Mouse (Mus musculus) right cerebral cortex, postnatal 14 days (tissue): ENCODE measurements around the gene Tjp2.
"Not testable (repeated sequence)": the region's sequence is repeated elsewhere in the genome, so short reads cannot be mapped to it uniquely, and the experiment has no call there.

Source experiments
- DNase-seq: peaks from one replicate; pipeline ENCODE4 v3.0.0; 2022

Tjp2 gene

DNA sequence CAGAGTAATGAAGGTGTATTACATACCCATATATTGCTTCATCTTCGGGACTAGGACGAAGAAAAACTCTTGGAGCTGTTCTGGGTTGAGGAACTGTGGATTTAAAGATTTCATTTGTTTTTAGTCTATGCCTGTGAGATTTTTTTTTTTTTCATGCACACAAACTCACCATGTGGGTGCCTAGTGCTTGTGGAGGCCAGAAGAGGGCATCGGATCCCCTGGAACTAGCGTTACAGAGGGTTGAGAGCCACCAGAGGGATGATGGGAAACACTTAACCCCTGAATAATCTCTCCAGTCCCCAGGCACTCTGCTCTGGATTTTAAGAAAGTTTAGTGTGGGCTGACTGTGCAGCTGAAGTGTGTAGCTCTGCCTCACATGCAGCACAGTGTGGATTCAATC is 104.0 kb downstream of the Tjp2 start:
- DNase-seq = no peak

DNA sequence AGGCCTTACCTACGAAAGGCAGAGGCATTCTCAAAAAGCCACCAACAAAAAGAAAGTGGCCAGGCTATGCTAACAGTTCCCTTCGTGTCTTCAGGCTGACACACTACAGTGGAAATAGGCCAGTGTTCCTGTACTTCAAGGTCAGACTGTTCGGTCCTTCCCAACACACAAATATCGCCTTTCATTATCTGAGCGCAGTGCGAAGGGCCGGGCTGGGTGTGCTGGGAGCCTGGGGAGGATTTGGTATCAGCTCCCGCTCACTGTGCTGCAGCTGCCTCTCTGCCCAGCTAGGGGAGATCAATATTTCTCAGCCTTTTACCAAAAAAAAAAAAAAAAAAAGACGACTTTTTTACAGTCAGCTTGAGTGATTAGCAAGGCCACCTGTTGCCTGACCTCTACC is 106.1 kb downstream of the Tjp2 start:
- no peak for DNase-seq

DNA sequence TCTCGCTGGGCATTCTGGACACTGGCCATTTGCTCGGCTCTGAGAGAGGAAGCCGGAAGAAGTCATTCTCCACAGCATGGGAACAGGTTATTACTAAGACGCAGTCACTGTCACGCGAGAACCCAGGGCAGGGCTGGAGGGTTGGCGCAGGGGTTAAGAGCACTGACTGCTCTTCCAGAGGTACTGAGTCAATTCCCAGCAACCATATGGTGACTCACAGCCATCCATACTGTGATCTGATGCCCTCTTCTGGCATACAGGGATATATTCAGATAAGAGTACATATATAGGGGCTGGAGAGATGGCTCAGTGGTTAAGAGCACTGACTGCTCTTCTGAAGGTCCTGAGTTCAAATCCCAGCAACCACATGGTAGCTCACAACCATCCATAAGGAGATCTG is 113.2 kb downstream of the Tjp2 start:
- DNase-seq = no peak

DNA sequence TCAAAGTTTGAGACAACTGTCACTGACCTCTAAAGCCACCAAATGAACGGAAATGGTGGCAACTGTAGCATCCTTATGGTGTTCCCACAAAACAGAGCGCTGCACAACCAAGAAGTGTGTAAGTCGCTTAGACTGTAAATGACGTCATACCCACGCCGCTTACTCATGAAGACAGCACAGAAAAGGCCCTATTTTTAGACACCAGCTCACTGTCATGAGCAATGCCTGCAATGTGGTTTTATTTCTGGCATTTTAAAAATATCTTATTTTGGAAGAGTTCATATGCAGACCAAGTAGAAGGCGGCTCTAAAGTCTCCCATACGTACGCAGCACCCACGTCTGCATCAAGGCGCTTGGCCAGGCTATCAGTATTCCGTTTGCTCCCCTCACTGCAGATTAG is 117.1 kb downstream of the Tjp2 start:
- no peak for DNase-seq

DNA sequence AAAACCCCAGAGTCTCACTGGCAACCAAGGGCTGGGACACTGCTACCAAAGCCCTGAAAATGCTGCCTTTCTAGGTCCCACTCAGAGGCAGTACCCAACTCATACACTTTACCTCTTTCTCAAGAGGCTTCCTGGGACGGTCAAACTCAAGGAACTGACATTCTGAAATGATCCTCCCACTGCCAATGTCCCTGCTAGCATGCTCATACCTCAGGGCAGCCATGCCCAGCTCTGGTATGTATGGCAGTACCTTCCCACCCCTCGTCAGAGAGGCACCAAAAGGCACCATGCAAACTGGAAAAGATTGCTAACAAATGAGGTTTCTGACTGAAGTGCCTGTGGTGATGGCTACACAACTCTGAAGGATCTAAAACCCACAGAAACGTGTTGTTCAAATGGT is 121.0 kb downstream of the Tjp2 start:
- DNase-seq = no peak

DNA sequence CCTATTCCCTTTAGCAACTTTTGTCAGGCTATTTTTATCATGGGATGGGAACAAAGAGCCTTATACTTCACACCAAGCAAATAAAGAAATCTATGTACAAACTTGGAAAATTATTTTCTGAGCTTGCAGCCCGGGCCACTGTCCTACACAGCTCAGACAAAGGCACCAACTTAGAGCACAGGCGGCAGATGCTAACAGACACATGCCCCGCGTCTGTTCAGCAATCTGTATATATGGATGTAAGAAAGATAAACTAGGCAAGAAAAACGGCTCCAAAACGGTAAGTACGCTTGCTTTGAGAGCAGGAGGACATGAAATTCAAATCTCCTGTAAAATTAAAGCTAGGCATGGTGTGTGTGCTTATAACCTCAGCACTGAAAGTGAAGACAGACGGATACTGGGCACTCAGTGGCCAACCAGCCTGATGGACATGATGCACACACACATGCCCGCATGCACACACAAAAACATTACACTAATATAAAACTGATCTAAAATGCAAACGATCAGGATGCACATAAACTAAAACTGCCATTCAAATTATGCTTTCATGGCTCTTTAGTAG is 122.2 kb downstream of the Tjp2 start:
- no peak for DNase-seq

DNA sequence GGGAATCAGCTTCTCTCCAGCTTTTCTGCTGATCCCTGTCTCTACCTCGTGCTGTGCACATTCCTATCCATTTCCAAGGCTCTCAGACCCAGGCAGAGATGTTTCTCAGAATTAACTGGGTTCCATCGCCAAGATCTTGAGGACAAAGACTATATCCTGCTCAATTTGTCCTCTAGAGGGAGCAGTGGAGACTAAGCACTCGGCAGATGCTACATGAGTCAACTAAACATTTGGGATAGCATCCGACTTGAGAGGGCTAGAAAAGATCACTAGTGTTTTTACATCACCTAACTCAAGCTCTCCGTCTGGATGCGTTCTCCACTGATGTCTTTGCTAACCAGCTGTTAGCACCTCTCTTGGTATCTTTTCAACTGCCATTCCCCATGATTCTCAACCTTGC is 123.6 kb downstream of the Tjp2 start:
- no peak for DNase-seq

DNA sequence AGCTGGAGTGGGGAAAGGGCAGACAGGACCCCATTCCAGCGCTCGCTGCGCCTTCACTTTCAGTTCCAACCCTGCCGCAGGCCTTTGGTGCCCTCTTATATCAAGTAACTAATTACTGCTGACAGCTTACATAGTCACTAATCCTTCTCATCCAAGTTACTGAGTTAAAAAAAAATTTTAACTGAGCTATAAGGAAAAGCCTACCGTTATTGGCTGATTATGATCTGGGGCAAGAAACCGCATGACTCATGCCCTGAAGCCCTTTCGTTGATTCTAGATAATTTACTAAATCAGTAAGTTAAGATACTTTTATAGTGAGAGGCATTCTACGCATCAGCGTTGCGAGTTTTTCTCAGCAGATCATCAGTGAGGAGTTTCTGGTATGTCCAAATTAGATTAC is 126.1 kb downstream of the Tjp2 start:
- DNase-seq = no peak

DNA sequence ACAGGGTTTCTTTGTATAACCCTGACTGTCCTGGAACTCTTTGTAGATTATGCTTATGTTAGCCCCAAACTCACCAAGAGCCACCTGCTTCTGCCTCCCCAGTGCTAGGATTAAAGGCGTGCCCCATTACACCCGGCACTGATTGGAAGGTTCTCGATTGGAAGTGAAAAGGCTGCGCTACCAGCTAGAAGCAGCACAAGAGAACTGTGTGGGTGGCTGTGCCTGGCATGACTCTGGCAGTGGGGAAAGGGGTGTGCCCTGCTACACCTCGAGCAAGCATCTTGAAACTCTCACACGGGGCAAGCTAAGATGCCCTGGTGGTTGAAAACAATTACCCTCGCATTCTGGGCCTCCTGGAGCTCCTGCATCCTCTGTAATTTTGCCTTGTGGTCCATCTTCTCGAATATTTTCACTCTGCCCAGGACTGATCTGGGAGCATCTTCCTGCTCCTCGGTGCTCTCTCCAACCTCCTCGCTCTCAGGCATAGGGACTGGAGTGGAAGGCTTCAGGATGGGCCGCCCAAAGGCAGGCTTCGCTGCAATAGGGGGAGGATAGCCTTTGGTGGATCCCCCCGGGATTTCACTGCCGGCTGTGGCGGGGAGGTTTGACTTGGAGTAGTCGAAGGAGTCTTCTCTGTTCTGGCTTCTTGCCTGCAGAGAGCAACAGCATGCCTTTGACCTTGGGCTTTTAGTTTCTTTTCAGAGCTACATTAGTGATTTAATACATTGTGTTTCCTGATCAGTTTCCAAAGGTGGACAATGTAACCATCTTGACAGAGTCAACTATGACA is 127.0 kb downstream of the Tjp2 start:
- DNase-seq = no peak

DNA sequence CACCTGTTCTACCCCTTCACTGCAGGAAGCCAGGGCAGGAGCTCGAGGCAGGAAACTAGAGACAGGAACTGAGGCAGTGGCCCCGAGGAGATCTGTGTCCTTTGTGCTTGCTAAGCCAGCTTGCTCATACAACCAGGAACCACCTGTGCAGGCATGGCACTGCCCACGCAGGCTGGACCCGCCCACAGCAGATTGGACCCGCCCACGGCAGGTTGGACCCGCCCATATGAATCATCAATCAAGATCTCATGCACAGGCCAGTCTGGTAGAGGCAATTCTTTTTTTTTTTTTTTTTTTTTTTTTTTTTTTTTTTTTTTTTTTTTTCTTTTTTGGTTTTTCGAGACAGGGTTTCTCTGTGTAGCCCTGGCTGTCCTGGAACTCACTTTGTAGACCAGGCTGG is 132.8 kb downstream of the Tjp2 start:
- DNase-seq = not testable (repeated sequence)

DNA sequence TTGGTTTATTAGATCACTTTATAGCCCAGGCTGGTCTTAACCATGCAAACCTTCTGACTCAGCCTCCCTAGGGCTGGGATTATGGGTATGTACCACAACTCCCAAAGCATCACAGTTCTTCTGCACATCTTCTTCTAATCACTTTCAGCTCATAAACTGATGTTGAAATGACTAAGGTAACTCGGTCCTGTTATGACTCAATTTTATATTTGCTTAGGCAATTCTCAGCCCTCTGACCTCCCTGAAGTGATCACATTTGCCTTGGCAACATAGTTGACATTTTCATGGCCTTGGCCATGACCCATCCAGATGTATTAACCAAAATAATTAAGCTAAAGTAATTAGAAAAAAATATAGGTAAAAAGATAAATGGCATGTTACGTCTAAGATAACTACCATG is 134.5 kb downstream of the Tjp2 start:
- no peak for DNase-seq

DNA sequence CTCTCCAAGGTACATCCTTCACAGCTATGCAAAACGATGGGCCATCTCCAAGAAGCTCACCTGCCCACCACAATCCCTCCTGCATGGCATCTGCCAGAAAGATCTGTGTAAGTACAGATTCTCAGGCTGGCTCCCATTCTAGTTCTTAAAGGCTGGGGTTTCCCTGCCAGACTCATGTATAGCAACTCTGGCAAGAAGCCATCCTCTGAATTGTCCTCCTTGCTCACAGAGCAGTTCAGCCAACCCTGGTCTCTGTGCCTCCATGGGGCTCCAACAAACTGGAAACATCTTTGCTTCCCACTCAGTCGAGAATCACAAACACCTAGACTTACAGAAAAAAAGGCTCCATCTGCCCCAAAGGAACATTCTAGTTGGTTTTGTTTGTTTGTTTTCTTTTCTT is 139.5 kb downstream of the Tjp2 start:
- DNase-seq = no peak

DNA sequence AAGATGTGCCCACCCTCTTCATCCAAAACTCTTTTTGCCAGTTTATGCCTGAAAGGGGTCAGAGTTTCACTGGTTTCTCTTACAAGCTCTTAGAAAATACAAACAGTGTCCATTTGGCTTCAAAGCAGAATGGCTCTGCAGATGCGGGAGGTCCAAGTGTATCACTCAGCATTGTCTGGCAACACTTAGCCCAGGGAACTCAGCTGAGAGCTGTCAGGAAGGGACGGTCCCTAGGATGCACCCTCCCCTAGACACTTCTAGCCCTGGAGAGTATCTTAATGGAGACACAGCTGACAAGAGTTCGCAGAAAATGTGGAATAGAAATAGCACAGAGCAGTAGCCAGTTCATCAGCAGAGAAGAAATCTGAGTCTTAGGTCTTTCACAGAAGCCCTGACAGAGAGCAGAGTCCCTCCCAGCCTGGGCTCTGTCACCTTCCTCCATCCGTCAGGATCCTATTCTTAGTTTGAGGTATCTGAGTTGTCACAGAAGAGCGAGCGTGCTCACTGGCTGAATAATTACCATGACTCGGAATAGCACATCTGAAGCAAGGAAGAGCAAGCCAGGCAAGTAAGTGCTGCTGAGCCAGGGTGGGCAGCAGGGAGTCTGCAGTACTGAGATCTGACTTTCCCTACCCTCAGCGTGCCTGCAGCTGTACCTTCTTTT is 144.3 kb downstream of the Tjp2 start:
- no peak for DNase-seq

DNA sequence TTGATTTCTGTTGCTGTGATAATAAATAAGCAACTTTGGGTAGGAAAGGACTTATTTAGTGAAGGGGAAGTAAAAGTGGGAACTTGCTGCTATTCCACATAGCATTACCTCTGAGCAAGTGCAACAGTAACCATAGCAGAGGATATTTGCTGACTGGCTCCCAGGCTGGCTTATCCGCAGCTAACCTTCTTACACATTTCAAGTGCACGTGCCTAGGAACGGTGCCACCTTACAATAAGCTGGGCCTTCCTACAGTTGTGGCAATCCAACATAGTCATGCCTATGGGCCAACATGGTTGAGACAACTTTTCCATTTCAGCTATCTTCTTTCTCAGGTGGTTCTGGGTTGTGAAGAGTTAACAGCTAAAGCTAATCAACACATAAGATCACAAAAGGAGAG is 147.2 kb downstream of the Tjp2 start:
- no peak for DNase-seq

DNA sequence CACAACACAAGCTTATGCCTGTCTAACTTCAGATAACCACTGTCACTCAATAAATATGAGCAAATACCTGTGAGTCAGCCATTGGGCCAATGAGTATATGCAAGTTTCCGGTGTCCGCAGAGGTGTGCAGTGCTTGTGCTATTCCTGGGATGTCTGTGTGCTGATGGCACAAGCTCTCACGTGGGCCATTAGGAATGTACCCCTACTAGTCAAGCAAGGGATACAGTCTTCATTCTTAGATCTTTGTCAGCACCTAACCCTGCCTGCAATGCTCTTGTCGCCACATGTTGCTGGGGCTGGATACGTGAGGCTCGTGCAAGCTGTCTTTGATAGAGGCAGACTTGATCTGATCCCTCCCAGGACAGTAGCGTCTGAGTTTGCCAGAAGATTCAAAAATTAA is 148.3 kb downstream of the Tjp2 start:
- no peak for DNase-seq

DNA sequence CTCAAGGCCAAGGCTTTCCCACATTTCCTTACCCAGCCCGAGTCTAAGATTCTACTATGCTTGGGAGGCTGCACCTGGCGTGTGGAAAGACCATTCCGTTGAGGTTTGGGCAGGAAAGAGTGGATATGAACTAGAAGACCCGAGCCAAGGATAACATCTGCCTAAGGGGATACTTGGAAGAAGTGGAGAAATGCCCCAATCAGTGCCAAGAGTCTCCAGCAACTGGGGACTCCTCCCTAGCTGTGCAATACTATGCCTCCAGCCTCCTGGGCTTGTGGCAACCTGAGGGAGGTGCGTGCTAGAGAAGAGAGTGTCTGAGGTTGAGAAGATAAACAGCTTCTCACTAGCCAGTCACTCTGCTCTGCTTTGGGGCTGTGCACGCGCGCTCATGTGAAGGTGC is 148.9 kb downstream of the Tjp2 start:
- no peak for DNase-seq

DNA sequence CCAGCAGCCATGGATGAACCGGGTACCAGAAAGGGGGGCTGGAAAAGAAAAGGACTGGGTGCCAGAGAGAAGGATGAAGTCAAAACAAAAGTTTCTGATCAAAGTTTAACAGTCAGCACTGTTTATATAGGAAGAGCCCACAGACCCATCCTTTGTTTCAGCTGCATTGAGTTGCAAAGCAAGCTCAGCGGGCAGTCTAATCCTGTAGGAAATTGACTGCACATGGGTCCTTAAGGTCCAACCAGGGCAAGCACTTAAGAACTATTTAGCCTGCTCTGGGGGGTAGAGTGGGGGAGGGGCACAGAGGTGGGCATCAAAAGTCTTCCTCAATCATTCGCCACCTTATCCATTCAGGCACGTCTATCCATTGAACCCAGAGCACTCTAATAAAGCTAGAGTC is 151.7 kb downstream of the Tjp2 start:
- no peak for DNase-seq

DNA sequence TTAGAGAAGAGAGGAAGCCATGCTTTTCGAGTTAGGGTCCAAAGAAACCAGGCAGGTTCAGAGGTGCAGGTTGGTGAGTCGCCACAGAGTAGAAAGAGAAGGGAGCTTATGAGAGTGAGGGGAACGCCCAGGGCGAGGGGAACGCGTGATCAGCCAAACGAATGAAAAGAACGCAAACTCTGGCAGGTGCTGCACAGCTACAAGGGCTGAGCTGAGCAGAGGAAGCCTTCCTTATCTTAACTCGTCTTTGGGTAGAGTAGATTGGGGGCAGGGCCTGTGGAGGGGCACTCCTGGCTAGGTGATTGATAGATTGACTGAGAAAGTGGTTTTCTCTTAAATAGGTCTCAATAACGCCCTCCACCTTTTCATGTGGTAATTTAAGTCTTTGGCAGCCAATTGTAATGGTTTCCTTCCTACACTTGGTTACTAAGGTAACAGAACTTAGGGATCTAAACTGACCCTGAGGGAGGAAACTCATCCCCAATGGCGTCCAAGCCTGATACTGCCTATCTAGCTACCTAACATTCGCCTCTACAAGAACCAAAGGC is 160.4 kb downstream of the Tjp2 start:
- DNase-seq = no peak

DNA sequence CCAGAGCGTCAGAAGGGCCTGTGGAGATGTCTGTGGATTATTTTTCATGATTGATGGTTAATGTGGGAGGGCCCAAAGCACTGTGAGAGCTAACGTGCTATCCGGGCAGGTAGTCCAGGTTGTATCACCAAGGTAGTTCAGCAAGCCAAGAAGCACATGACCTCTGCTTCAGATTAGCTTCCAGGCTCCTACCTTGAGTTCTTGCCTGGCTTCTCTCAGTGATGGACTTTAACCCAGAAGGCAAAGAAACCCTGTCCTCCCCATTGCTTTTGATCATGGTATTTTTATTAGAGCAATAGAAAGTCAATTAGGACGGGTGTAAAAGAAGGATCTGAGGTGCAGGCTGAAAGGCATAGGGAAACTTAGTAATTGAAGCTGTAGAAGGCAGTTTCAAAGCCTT is 161.2 kb downstream of the Tjp2 start:
- no peak for DNase-seq

DNA sequence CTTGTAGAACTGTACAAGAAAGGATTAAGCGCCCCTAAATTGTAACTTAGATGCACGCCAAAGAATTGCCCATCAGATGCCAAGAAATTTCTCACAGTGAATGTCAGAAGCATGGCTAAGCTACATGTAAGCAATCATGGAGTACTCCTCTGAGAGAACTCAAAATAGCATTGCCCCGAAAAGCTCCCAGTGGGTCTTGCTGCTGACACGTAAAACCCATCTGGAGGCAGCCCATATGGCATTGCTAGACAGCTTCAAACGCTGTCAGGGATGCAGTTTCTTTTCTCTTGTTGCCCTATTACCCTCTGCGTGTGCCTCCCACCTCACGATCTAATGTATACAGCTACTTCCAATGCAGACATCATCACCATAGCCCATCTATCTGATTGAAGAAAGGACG is 166.0 kb downstream of the Tjp2 start:
- no peak for DNase-seq

DNA sequence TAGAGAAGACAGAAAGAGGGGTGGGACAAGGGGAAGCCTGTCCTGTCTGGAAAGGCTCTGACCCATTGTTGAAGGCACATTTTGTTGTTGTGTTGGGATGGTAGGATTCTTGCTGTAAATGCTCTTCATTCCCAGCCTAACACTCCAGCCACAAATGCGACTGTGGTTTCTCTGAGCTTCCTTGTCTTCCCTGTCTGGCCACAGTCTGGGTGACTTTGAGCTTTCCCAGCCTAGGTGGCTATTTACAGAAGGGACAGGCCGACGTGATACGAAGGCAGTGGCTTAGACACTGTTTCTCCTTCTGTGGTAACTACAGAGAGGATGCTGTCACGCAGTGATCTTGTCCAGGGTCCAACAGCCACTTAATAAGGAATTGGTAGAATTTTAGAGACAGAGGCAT is 166.8 kb downstream of the Tjp2 start:
- no peak for DNase-seq

DNA sequence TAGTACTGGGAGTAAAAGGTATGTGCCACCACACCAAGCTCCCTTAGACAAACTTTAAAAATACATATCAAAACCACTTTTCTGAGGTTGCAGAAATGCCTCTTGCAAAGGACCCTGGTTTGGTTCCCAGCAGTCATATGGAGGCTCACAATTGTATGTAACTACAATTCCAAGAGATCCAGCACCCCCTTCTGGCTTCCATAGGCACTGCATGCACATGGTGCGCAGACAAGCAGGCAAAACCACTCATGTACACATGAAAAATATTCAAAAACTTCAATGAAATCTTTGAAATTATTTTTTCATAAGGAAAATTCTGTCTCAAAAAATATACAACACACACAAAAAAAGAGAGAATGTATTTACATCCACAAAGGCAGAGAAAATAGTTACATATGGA is 167.9 kb downstream of the Tjp2 start:
- DNase-seq = no peak

DNA sequence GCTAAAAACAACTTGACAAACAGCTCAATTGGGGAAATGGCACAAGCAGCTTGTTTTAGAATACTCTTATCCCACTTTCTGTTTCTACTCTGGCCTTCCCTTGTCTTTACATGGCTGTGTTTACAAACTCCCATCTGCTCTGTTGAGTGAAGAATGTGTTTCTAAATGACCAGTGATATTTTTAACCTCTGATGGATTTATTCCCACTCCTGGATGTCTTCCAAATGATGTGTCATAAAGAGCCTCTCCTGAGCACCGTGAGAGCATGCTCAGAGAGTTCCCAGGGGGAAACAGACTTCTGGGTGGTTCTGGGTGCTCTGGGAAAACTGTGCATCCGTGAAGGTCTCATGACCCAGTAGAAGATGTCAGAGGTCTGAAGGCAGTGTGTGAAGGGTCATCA is 169.9 kb downstream of the Tjp2 start:
- no peak for DNase-seq

DNA sequence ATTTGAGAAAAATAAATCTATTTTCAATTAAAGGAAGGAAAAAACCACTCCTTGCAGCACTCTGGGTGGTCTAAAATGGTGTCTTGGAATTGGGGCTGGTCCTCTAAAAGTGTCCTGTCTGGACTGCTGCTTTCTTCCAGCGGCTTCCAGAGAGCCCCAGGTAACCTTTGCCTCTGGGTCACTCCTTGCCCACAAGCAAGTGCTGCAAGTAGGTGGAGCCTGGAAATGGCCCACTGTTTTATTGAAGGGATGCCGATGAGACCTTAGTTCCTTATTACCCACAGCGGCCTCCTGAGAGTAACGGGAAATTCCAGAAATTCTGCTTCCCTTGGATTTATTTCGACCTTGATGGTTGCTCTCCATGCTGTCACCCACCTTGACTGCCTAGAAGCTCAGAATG is 170.6 kb downstream of the Tjp2 start:
- no peak for DNase-seq
